Mouse (Mus musculus) MEL (cell line): ENCODE measurements at regions not wholly inside any gene's neighbourhood (a gene's known extent, or its start where the extent isn't known, plus 50 kb on each side); places are given as distances from the start of the nearest gene placed in this dataset.

ENCODE experiments used
- DNase-seq: peaks from one replicate; pipeline ENCODE4 v3.0.0; 2011; ENCODE audit warnings: low read depth, low spot score
- H3K27ac ChIP-seq: 2 replicates; pipeline ENCODE4 v1.5.1; 2012; ENCODE audit warnings: low read depth, mild to moderate bottlenecking, control low read depth, low read length, moderate library complexity; ENCODE audit not compliant: control insufficient read depth
- H3K27me3 ChIP-seq, 2 experiments: fragments of 150-350 bp in 1 of 2; sonication (generic) in 1 of 2; 2 replicates each; pipeline ENCODE4 v1.6.1; 2012; ENCODE audit warnings: low read length in 2 of 2, mild to moderate bottlenecking in 2 of 2, improper control_type of control experiment in 1 of 2, moderate library complexity in 1 of 2; ENCODE audit not compliant: insufficient read depth in 2 of 2, control insufficient read depth in 1 of 2
- H3K36me3 ChIP-seq, 2 experiments: 2 replicates each; pipeline ENCODE4 v1.6.1; 2012 to 2014; ENCODE audit warnings: low read length in 2 of 2, improper control_type of control experiment in 1 of 2, inconsistent platforms in 1 of 2, mild to moderate bottlenecking in 1 of 2; ENCODE audit not compliant: insufficient read depth in 2 of 2, control insufficient read depth in 1 of 2
- H3K4me1 ChIP-seq, 2 experiments: fragments of 150-350 bp in 1 of 2; sonication (generic) in 1 of 2; 2 replicates each; pipeline ENCODE4 v1.6.1; 2012; ENCODE audit warnings: low read length in 2 of 2, improper control_type of control experiment in 1 of 2, mild to moderate bottlenecking in 1 of 2; ENCODE audit not compliant: insufficient read depth in 2 of 2, control insufficient read depth in 1 of 2
- H3K4me3 ChIP-seq, 2 experiments: fragments of 150-350 bp in 1 of 2; sonication (generic) in 1 of 2; 2 replicates each; pipeline ENCODE4 v1.5.1; 2012; ENCODE audit warnings: low read depth in 2 of 2, low read length in 2 of 2, mild to moderate bottlenecking in 2 of 2, moderate library complexity in 2 of 2, control low read depth in 1 of 2, improper control_type of control experiment in 1 of 2; ENCODE audit not compliant: control insufficient read depth in 1 of 2, insufficient read depth in 1 of 2
- H3K79me2 ChIP-seq: 2 replicates; pipeline ENCODE4 v1.6.1; 2012; ENCODE audit warnings: mild to moderate bottlenecking, low read length, moderate library complexity; ENCODE audit not compliant: control insufficient read depth, poor library complexity, insufficient read depth
- H3K9ac ChIP-seq: 2 replicates; pipeline ENCODE4 v1.6.1; 2012; ENCODE audit warnings: low read depth, mild to moderate bottlenecking, control low read depth, low read length, moderate library complexity; ENCODE audit not compliant: control insufficient read depth, poor library complexity, severe bottlenecking
- H3K9me3 ChIP-seq: fragments of 150-350 bp; sonication (generic); replicated peaks from 2 replicates; pipeline ENCODE4 v1.6.1; 2012; ENCODE audit warnings: mild to moderate bottlenecking, low read length, improper control_type of control experiment, moderate library complexity; ENCODE audit not compliant: insufficient read depth
- BHLHE40 ChIP-seq: IDR thresholded peaks from 2 replicates; pipeline ENCODE4 v1.6.1; 2012; ENCODE audit warnings: low read depth, mild to moderate bottlenecking, inconsistent platforms, low read length, improper control_type of control experiment, borderline replicate concordance
- CHD1 ChIP-seq: IDR thresholded peaks from 2 replicates; pipeline ENCODE4 v1.6.1; 2012; ENCODE audit warnings: low read depth, mild to moderate bottlenecking, inconsistent platforms, low read length, improper control_type of control experiment
- CTCF ChIP-seq, 3 experiments: IDR thresholded peaks in 2 of 3; conservative IDR thresholded peaks in 1 of 3; 2 replicates each; pipeline ENCODE4 v1.5.1; 2011 to 2012; ENCODE audit warnings: low read length in 3 of 3, low read depth in 2 of 3, mild to moderate bottlenecking in 2 of 3, improper control_type of control experiment in 1 of 3, inconsistent platforms in 1 of 3, mixed read lengths in 1 of 3, moderate library complexity in 1 of 3; ENCODE audit not compliant: control insufficient read depth in 1 of 3, insufficient read depth in 1 of 3, poor library complexity in 1 of 3, severe bottlenecking in 1 of 3
- ELF1 ChIP-seq: IDR thresholded peaks from 2 replicates; pipeline ENCODE4 v1.6.1; 2014; ENCODE audit warnings: low read depth, mild to moderate bottlenecking, inconsistent platforms, low read length, improper control_type of control experiment, moderate library complexity
- EP300 ChIP-seq, 2 experiments: IDR thresholded peaks; 2 replicates each; pipeline ENCODE4 v1.6.1; 2011; ENCODE audit warnings: improper control_type of control experiment in 2 of 2, low read length in 2 of 2, low read depth in 1 of 2, mild to moderate bottlenecking in 1 of 2
- ETS1 ChIP-seq: IDR thresholded peaks from 2 replicates; pipeline ENCODE4 v1.6.1; 2012; ENCODE audit warnings: low read depth, mild to moderate bottlenecking, inconsistent platforms, low read length, improper control_type of control experiment, moderate library complexity
- GABPA ChIP-seq: IDR thresholded peaks from 2 replicates; pipeline ENCODE4 v1.6.1; 2012; ENCODE audit warnings: low read depth, mild to moderate bottlenecking, inconsistent platforms, low read length, improper control_type of control experiment, moderate library complexity
- GATA1 ChIP-seq: IDR thresholded peaks from 2 replicates; pipeline ENCODE4 v1.6.1; 2011; ENCODE audit warnings: low read depth, low read length, improper control_type of control experiment
- HCFC1 ChIP-seq: IDR thresholded peaks from 2 replicates; pipeline ENCODE4 v1.6.1; 2012; ENCODE audit warnings: low read depth, mild to moderate bottlenecking, inconsistent platforms, low read length, improper control_type of control experiment, moderate library complexity
- MAFK ChIP-seq: IDR thresholded peaks from 2 replicates; pipeline ENCODE4 v1.6.1; 2011; ENCODE audit warnings: low read depth, mild to moderate bottlenecking, low read length, improper control_type of control experiment, borderline replicate concordance
- MAZ ChIP-seq: IDR thresholded peaks from 2 replicates; pipeline ENCODE4 v1.6.1; 2012; ENCODE audit warnings: low read depth, mild to moderate bottlenecking, inconsistent platforms, low read length, improper control_type of control experiment
- MXI1 ChIP-seq: IDR thresholded peaks from 2 replicates; pipeline ENCODE4 v1.6.1; 2011; ENCODE audit warnings: mild to moderate bottlenecking, low read depth, low read length, improper control_type of control experiment
- MYB ChIP-seq: IDR thresholded peaks from 2 replicates; pipeline ENCODE4 v1.6.1; 2011; ENCODE audit warnings: mild to moderate bottlenecking, low read depth, low read length, improper control_type of control experiment
- MYC ChIP-seq: IDR thresholded peaks from 2 replicates; pipeline ENCODE4 v1.6.1; 2011; ENCODE audit warnings: low read depth, mild to moderate bottlenecking, low read length, improper control_type of control experiment, moderate library complexity
- NRF1 ChIP-seq: IDR thresholded peaks from 2 replicates; pipeline ENCODE4 v1.6.1; 2014; ENCODE audit warnings: low read depth, mild to moderate bottlenecking, inconsistent platforms, low read length, improper control_type of control experiment, moderate library complexity; ENCODE audit not compliant: poor library complexity, insufficient read depth, severe bottlenecking
- POLR2AphosphoS2 ChIP-seq: IDR thresholded peaks from 2 replicates; pipeline ENCODE4 v1.6.1; 2011; ENCODE audit warnings: low read length, improper control_type of control experiment
- RAD21 ChIP-seq: IDR thresholded peaks from 2 replicates; pipeline ENCODE4 v1.6.1; 2011; ENCODE audit warnings: mild to moderate bottlenecking, low read depth, low read length, improper control_type of control experiment
- SIN3A ChIP-seq: IDR thresholded peaks from 2 replicates; pipeline ENCODE4 v1.6.1; 2012; ENCODE audit warnings: low read length, improper control_type of control experiment, inconsistent platforms
- SMC3 ChIP-seq: IDR thresholded peaks from 2 replicates; pipeline ENCODE4 v1.6.1; 2011; ENCODE audit warnings: low read depth, low read length, improper control_type of control experiment
- TBP ChIP-seq: IDR thresholded peaks from 2 replicates; pipeline ENCODE4 v1.8.0; 2011; ENCODE audit warnings: low read depth, low read length, improper control_type of control experiment
- TCF12 ChIP-seq: IDR thresholded peaks from 2 replicates; pipeline ENCODE4 v1.6.1; 2014; ENCODE audit warnings: low read depth, mild to moderate bottlenecking, inconsistent platforms, low read length, improper control_type of control experiment, moderate library complexity
- UBTF ChIP-seq: IDR thresholded peaks from 2 replicates; pipeline ENCODE4 v1.6.1; 2012; ENCODE audit warnings: low read depth, mild to moderate bottlenecking, inconsistent platforms, low read length, improper control_type of control experiment, moderate library complexity, borderline replicate concordance; ENCODE audit not compliant: insufficient read depth
- USF1 ChIP-seq: IDR thresholded peaks from 2 replicates; pipeline ENCODE4 v1.6.1; 2014; ENCODE audit warnings: low read depth, mild to moderate bottlenecking, inconsistent platforms, low read length, improper control_type of control experiment, moderate library complexity
- USF2 ChIP-seq, 2 experiments: IDR thresholded peaks; 2 replicates each; pipeline ENCODE4 v1.6.1; 2011 to 2012; ENCODE audit warnings: improper control_type of control experiment in 2 of 2, low read length in 2 of 2, borderline replicate concordance in 1 of 2, inconsistent platforms in 1 of 2, low read depth in 1 of 2, mild to moderate bottlenecking in 1 of 2; ENCODE audit not compliant: insufficient read depth in 1 of 2
- ZC3H11A ChIP-seq: IDR thresholded peaks from 2 replicates; pipeline ENCODE4 v1.6.1; 2012; ENCODE audit warnings: low read depth, mild to moderate bottlenecking, inconsistent platforms, low read length, improper control_type of control experiment
- ZKSCAN1 ChIP-seq: IDR thresholded peaks from 2 replicates; pipeline ENCODE4 v1.6.1; 2012; ENCODE audit warnings: low read depth, mild to moderate bottlenecking, inconsistent platforms, low read length, improper control_type of control experiment, moderate library complexity
- ZMIZ1 ChIP-seq: IDR thresholded peaks from 2 replicates; pipeline ENCODE4 v1.6.1; 2012; ENCODE audit warnings: low read depth, mild to moderate bottlenecking, inconsistent platforms, low read length, improper control_type of control experiment, moderate library complexity
- ZNF384 ChIP-seq: IDR thresholded peaks from 2 replicates; pipeline ENCODE4 v1.6.1; 2012; ENCODE audit warnings: low read depth, mild to moderate bottlenecking, inconsistent platforms, low read length, improper control_type of control experiment

DNA sequence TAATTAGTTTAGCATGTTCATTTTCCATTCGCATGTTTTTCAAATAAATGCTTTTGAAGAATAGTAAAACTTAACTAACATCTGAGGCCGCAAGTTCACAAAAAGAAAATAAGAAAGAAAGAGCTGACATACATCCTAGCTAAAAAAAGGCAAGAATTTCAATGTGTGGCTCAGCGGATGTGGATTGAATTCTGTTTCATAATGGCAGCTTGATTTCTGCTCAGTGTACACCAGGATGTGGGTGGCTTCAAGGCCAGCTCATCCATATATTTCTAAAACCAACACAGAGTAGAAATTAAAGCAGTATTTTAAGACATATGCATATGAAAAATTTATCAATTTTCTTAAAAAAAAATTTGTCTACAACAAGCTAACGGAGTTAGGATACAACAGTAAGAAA, 629.3 kb upstream of the Fam241a start:
- Histone ChIP-seq H3K9ac (no peak overlapping the region), H3K79me2 (no peaks in the 10 kb centered on the region), H3K4me3 (no peak overlapping the region)

DNA sequence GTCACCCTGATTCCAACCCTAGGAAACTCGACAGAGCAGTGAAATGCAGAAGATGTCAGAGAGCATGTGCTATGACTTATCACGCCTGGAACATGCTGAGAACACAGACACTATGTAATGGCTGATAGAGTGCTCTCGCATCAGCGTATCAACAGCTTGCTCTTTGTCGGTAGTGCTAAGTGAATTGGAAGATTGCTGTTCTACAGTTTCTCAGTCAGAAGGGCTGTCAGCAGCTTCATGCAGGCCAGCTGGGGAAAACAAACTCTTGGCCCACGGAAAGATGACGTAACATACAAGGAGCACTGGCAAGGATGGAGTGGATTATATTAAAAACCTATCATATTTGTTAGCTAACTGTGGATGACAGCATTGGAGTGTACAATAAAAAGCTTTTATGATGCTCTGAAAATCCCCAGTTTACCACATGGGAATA, 624.6 kb upstream of the Fam241a start:
- H3K4me1 ChIP-seq: no peaks in the 10 kb centered on the region
- H3K27me3 ChIP-seq: no peaks in the 10 kb centered on the region
- H3K27ac ChIP-seq: no peak overlapping the region
- H3K36me3 ChIP-seq: no peaks in the 10 kb centered on the region
- TF ChIP-seq MYB (no peak), TCF12 (no peak), BHLHE40 (no peak), SIN3A (no peak), MYC (no peak), UBTF (no peak), POLR2AphosphoS2 (no peak), USF1 (no peak), ZC3H11A (no peak), MAZ (no peak), RAD21 (no peak), ZNF384 (no peak), ZMIZ1 (no peak), GABPA (no peak), MAFK (no peak), CHD1 (no peak), USF2 (IDR thresholded peaks at IDR 0.05; ENCODE audit: borderline replicate concordance in 1 of 2, insufficient read depth in 1 of 2, low read depth in 1 of 2, low read length in 2 of 2) (no peak)
- no peak overlapping the region for H3K9ac ChIP-seq
- no peaks in the 10 kb centered on the region for H3K79me2 ChIP-seq
- H3K9me3 ChIP-seq: no peaks in the 10 kb centered on the region
- DNase-seq: no peak
- no peak overlapping the region for H3K4me3 ChIP-seq

More for the DNA sequence above, 629.3 kb upstream of the Fam241a start:
- Histone ChIP-seq H3K9me3 (no peaks in the 10 kb centered on the region), H3K4me1 (no peaks in the 10 kb centered on the region), H3K27me3 (no peaks in the 10 kb centered on the region), H3K36me3 (no peaks in the 10 kb centered on the region), H3K27ac (no peak overlapping the region)
- no peak for DNase-seq
- no peak for TF ChIP-seq ETS1
- TF ChIP-seq EP300 (IDR thresholded peaks at IDR 0.05; ENCODE audit: low read depth in 1 of 2, low read length in 2 of 2): no peak
- no peak for TF ChIP-seq MAFK
- no peak for TF ChIP-seq MXI1
- TF ChIP-seq MYB: no peak
- no peak for TF ChIP-seq HCFC1
- no peak for TF ChIP-seq GATA1
- TF ChIP-seq CHD1: no peak
- no peak for TF ChIP-seq NRF1
- TF ChIP-seq SMC3: no peak
- no peak for TF ChIP-seq USF1
- TF ChIP-seq ZKSCAN1: no peak
- no peak for TF ChIP-seq ELF1
- no peak for TF ChIP-seq TBP
- no peak for TF ChIP-seq RAD21
- TF ChIP-seq CTCF (IDR thresholded peaks at IDR 0.05 in 2 of 3, conservative IDR thresholded peaks at IDR 0.05 in 1 of 3; ENCODE audit: control insufficient read depth in 1 of 3, insufficient read depth in 1 of 3, low read depth in 2 of 3, low read length in 3 of 3, poor library complexity in 1 of 3, severe bottlenecking in 1 of 3): no peak
- TF ChIP-seq, all 39 proteins: peak for 0
